Mouse (Mus musculus): ENCODE measurements at regions not wholly inside any gene's neighbourhood (a gene's known extent, or its start where the extent isn't known, plus 50 kb on each side); places are given as distances from the start of the nearest gene placed in this dataset.

DNA sequence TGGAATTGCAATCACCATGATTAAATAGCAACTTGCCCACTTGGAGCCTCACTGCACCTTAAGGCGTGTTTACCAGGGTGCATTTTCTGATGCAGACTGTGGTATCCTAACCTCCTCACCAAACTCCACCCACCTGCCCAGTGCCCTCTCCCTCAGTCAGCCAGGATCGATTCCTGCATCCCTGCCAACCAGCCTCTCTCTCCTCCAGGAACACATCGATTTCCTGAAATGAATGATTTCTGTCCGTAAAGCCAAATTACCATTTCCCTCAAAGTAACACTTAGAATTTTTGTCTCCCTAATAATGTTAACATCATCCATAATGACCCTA, 103.4 kb upstream of the Ppp2r2d start:
- TF ChIP-seq CTCF (IDR thresholded peaks at IDR 0.05; ENCODE audit: extremely low read depth, insufficient read depth, low read length) (no peak), POLR2A (IDR thresholded peaks at IDR 0.05; ENCODE audit: extremely low read depth, insufficient read depth, low read length) (no peak)
